Mouse (Mus musculus): ENCODE measurements around the gene Fkbpl.

The Fkbpl gene

DNA sequence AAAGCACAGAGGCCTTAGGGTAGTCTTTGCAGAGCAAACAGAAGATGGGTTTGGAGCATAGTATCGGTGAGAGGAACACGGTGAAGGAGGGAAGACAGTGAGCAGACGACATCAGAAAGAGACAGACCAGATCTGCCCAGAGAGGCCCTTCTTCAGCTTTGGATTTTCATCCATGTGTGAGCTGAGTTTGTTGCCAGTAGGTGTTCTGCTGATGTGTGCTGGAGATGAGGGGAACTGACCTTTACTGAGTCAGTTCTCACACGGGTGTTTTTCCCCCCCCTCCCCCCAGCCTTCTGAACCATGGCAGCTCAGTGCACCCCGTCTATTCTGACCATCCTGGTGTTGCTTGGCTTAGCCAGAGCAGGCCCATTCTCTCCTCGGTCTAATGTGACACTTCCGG, 25.7 kb downstream of the Fkbpl start, which contains the start of gene Tnxb:
TSS of gene Tnxb (plus strand) at position 301 of the 400 bp plus-strand sequence.
- no peak for DNase-seq (ENCODE audit: low spot score in 2 of 2)

DNA sequence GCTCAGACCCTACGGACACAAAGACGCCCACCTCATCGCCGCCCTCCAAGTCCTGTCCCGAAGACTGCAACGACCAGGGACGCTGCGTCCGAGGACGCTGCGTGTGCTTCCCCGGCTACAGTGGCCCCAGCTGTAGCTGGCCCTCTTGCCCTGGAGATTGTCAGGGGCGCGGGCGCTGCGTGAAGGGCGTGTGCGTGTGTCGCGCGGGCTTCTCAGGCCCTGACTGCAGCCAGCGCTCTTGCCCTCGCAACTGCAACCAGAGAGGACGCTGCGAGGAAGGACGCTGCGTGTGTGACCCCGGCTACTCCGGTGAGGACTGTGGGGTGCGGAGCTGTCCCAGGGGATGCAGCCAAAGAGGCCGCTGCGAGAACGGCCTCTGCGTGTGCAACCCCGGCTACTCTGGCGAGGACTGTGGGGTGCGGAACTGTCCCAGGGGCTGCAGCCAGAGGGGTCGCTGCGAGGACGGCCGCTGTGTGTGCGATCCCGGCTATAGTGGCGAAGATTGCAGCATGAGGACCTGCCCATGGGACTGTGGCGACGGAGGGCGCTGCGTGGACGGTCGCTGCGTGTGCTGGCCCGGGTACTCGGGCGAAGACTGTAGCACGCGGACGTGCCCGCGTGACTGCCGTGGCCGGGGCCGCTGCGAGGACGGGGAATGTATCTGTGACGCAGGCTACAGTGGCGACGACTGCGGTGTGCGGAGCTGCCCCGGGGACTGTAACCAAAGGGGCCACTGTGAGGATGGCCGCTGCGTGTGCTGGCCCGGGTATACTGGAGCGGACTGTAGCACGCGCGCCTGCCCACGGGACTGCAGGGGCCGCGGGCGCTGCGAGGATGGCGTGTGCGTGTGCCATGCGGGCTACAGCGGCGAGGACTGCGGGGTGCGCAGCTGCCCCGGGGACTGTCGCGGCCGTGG, 26.8 kb downstream of the Fkbpl start:
- no peak for DNase-seq (ENCODE audit: low spot score in 2 of 2)

DNA sequence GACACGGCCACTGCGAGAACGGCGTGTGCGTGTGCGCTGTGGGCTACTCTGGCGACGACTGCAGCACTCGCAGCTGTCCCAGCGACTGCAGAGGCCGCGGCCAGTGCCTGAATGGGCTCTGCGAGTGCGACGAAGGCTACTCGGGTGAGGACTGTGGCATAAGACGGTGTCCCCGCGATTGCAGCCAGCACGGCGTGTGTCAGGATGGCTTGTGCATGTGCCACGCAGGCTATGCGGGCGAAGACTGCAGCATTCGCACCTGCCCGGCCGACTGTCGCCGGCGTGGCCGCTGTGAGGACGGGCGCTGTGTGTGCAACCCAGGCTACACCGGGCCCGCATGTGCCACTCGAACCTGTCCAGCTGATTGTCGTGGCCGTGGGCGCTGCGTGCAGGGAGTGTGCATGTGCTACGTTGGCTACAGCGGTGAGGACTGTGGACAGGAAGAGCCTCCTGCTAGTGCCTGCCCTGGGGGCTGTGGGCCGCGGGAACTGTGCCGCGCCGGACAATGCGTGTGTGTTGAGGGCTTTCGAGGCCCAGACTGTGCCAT, 27.8 kb downstream of the Fkbpl start:
- no peak for DNase-seq (ENCODE audit: low spot score in 2 of 2)

DNA sequence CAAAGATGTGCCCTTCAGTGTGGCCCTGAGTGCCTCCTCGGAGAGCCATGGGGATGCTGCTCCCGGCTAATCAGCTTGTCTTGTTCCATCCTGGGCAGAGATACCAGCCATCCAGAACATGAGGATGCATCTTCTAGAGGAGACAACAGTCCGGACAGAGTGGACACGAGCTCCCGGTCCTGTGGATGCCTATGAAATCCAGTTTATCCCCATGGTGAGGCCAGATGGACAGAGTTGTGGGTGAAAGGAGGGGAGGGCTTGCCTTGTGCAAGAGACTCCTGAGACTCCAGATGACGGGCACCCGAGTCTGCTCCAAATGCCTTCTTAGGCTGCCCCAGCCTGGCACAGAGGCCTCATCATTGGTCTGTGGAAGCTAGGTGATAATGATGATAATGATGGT, 28.6 kb downstream of the Fkbpl start:
- DNase-seq (ENCODE audit: low spot score in 2 of 2) = no peak

DNA sequence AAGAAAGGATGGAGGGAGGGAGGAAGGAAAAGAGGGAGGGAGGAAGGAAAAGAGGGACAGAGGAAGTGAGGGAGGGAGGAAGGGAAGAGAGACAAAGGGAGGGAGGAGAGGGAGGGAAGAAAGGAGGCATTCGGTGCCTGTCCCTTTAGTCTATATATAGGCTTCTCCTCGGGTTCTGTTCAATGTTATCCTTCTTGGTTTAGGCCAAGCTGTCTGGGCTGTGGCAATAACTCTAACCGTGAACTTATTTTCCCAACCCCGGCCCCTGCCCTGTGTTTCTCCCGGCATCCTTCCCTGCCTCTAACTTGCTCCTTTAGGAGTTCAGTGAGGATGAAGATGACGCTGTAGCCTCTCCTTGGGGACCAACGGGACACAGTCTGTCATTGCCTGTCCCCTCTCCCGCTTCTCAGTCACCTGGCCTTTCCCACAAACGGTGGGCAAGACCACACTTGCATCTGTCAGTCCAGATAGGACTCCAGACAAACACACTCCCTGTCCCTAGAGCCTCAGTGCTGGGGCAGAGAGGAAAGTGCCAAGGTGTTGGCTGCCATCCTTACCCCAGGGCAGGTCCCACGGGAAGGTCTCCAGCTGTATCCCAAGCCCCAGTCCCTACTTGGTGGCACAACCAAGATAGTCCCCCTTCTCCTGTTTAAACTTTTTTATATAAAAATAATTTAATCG, 30.1 kb downstream of the Fkbpl start:
- no peak for DNase-seq (ENCODE audit: low spot score in 2 of 2)

DNA sequence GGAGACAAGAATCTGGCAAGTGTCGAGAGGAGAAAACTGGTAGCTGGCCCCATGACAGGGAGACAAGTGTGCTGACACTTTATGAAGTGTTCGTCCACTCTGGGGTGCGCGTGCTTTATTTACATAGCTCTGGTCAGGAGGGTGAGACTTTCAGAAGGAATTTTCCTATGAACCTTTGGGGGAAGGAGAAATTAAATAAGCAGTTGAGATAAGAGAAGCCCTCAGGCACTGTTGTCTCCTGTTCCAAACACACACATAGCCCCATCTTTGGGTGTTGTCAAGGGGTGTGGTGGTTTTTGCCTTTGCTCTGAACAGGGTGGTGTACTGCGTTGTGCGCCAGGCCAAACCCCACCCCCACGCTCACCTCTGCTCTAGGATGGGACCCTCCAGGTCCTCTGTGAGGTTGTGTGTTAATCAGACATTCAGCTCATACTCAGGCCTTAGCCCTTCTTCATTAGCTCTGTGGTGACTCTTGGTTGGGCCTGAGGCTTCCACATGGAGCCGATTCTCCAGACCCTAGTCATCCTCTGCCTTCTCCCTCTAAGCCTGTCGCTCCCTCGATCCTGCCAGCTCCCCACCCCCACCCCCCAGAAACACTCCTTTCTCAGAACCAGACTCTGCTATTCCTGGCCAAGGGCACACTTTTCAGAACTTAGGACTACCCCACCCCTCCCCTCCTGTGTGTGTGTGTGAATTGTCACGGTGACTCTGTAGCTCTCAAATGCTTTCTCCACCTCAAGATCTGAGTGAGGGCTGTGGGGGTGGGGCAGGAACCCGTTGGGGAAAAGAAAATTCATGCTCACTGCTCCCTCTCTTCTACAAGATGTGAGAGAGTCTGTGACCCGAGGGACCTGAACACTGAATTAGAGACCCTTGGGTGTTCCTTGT, 30.9 kb downstream of the Fkbpl start:
- DNase-seq (ENCODE audit: low spot score in 2 of 2) = no peak

DNA sequence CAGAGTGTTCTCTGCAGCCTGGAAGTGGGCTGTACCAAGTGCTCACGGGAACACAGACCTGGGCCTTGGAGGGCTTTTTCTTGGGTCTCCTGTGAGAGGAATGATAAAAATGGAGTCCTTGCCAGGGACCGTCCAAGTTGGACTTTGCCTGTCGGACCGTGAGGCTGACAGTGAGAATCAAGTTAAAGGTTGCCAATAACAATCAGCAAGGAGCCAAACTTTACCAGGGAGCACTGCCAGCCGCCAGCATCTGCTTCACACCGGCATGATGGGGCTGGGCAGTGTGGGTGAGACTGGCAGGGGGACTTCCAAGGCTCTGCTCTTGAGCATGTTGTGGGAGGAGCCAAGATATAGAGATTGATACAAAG, 31.5 kb downstream of the Fkbpl start:
- DNase-seq (ENCODE audit: low spot score in 2 of 2) = no peak

DNA sequence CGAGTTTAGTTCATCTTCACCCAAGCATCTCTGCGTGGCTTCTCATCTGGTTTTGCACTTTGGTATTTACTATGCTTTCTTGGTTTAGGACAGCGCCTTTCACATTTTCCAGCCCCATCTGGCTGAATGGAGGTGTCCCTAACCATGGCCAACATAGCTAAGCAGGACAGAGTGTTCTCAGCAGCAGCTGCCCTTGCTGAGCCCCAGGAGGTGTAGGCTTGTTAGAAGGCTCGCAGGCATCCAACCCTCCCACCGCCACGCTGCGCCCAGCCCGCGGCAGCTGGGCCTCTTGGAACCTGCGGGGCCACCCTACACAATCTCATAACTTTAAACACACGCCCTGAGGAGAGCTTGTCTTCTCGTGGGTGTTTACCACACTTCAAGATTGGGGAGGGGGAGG, 32.1 kb downstream of the Fkbpl start:
- DNase-seq (ENCODE audit: low spot score in 2 of 2) = no peak

DNA sequence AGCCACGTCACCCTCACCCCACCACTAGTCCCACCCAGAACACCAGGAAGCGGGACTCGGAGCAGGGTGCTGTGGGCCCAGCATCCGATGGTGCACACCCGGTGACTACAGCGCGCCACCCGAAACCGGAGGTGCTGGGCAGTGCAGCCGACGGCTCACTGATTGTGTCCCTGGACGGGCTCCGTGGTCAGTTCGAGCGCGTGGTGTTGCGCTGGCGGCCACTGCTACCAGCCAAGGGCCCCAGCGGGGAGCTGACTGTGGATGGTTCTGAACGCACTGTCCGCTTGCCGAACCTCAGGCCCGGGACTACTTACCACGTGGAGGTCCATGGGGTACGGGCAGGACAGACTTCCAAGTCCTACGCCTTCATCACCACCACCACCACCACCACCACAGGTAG, 35.6 kb downstream of the Fkbpl start:
- DNase-seq (ENCODE audit: low spot score in 2 of 2) = no peak

DNA sequence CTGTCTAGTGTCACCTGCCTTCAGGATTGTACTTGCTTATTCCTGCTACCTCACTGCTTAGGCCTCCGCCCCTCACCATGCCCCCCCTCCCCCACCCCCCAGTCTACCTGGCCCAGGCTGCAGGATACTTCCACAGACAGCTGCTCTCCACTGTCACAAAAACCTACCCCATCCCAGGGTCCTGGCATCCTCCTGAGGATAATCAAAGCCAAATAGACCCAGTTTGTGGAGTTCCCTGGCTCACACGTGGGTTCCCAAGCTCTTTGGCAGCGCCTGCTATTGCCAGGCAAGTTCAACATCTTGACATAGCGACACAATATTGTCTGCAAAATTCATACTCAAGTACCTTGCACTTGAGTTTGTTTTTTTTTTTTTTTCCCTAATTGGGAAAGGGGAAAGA, 36.1 kb downstream of the Fkbpl start:
- DNase-seq (ENCODE audit: low spot score in 2 of 2) = no peak

DNA sequence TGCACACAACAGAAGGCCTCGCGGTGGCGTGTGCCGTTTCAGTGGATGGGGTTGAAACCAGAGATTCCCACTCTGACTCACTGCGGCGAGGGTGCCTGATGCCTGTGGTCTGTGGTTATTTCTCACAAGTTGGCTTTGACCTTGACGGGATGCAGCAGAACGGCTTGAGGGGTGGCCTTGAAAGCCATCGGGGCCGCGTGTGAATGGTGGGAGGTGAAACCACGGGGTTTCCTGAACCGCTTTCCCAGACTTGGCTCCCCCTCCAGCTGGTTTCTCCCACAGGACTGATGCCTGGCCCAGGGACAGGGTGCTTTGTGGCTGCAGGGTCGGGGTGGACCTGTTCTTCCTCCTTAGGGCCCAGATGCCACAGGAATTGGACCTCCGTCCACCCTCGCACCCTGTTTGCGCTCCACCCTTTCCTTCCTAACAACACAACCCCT, 36.6 kb downstream of the Fkbpl start:
- no peak for DNase-seq (ENCODE audit: low spot score in 2 of 2)

DNA sequence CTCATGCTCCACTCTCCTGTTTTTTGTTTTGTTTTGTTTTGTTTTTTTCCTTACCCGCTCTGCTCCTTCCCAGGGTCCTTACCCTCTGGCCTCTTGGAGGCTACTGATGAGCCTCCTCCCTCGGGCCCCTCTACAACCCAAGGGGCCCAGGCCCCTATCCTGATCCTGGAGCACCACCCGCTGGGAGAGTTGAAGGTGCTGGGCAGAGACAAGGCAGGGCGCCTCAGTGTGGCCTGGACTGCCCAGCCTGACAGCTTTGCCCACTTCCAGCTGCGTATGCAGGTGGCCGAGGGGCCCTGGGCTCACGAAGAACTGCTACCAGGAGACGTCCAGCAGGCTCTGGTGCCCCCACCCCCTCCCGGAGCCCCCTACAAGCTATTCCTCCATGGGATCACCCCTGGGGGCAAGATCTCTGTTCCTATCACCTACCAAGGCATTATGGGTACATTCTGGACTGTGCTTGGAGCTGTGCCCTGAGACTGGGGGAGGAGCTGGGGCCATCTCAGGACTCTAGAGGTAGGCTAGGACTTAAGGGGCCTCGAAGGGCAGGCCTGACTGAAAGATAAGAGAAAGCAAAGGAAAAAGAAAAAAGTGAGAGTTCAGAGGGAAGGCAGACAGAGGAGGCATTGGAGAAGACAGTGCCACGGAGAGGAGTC, 37.4 kb downstream of the Fkbpl start:
- no peak for DNase-seq (ENCODE audit: low spot score in 2 of 2)

DNA sequence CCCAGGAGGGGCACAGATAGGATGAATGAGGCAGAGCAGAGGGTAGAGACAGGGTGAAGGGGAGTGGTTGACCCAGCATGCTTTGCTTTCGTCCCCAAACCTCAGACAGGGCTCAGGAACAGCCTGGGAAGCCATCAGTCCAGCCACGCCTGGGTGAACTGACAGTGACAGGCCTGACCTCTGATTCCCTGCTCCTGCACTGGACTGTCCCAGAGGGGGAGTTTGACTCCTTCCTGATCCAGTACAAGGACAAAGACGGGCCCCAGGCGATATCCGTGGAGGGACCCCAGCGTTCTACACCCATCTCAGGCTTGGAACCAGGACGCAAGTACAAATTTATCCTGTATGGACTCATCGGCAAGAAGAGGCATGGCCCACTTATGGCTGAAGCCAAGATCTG, 38.6 kb downstream of the Fkbpl start:
- DNase-seq (ENCODE audit: low spot score in 2 of 2) = no peak

DNA sequence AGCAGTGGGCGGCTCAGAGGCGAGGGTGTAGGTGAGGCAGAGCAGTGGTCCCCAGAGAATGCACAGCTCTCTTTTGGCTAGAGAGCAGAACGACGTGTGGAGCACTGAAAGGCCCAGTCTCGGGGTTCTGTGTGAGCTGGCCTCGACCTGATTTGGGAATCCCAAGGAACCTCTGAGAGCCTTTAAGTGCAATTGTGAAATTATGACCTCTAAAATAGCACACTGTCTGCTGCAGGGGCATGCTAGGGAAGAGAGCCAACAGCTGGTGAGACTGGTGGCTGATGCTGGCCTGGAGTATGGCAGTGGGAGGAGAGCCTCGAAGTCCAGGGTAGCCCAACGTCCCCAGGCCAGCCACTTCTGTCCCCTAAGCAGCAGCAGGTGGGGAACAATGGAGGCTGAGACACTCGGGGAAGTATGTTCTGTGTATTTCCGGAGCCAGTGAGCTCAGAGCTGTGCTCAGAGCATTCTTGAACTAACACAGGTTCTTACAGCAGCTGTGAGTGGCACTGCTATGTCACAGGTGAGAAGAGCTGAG, 39.2 kb downstream of the Fkbpl start:
- no peak for DNase-seq (ENCODE audit: low spot score in 2 of 2)

DNA sequence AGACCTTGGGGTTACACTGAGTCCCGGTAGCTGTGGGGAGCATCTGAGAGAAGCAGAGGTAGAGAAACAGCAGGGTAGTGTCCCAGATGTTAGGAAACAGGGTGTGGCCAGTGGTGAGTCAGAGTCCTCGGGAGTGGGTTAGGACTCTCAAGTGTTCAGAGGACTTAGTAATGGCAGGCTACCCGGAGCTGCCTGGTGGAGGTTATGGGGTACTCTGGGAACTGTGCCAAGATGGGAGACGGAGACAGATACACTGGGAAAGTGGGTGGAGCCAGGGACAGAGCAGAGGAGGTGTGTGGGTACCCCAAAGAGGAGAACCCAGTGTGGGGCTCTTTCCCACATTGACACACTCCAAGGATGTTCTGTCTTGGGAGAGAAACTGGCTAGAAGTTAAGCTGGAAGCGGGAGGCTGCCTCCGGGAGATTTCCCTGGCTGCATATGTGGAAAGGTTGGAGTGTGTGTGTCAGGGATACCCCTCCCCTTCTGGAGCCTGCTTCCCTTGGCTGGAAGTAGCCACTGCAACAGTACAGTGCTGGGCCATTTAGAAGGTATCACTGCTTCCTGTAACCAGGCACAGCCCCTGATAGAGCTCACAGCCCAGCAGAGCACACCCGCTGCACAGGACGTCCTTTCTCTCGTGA, 39.8 kb downstream of the Fkbpl start:
- no peak for DNase-seq (ENCODE audit: low spot score in 2 of 2)

DNA sequence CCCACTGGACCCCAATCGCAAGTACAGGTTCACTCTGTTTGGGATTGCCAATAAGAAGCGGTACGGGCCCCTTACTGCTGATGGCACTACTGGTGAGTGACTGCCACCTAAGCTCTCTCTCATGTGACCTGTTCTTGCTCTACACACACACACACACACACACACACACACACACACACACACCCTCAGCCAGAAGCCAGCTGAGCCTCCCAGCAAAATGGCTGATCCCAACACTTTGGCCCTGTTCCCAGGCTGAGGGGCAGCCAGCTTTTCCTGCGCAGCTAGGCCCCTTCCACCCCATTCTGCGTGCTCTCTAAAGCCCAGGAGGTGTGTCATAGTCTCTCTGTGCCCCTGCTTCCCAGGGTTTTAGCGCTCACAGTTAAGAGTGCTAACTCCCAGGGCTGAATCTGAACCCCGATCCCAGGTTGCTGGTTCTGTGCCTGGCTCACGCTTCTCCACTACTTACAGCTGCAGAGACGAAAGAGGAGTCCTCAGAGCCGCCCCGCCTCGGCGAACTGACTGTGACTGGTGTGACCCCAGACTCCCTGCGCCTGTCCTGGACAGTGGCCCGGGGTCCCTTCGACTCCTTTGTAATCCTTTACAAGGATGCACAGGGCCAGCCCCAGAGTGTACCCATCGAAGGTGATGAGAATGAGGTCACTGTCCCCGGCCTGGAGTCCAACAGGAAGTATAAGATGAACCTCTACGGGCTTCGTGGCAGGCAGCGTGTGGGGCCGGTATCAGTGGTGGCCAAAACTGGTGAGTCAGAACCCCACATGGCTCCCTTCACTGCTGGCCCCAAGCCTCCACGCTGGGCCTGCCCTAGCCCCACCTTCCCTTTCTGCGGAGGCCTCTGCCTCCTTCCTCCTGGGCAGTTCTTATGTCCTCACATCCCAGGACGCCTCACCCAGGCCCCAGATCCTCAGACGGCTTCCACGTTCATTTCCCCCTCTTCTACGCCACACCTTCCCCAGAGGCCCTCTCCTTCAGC, 40.9 kb downstream of the Fkbpl start:
- peak in 1 of 2 experiments; percentile 31 for DNase-seq (ENCODE audit: low spot score in 2 of 2)

DNA sequence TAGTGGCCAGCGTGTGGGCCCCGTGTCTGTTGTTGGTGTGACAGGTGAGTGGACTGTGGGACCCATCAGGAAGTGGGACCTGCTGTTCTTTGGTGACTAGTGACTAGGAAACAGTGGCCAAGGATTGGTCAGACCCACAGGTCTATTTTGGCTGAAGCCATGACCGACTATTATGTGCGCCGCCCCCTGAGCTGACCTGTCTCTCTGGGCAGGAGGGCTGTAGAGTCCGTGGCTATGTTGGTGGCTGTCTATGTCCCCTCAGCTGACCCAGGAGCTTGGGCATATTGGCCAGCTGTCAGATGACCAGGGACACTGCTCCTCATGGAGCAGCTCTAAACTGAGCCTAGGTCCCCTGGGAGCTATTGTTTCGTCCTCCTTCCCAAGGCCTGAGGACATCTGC, 44.3 kb downstream of the Fkbpl start:
- DNase-seq (ENCODE audit: low spot score in 2 of 2) = no peak

DNA sequence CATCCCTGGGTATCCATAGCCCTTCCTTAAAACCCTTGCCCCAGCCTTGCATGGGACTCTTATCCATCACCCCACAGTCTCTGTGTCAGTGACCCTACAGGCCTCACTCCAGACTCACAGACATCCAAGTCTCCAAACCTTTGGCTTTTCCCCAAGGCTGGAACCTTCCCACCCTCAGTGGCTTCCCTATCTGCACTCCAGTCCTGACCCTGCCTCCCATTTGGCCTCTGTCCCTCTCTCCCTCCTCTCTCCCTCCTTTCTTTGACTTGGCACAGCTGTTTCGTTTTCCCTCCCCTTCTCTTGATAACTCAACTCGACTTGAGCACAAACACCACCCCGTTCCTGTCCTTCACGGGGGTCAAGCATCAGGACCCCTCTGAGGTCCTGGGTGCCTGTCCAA, 45.9 kb downstream of the Fkbpl start:
- DNase-seq (ENCODE audit: low spot score in 2 of 2) = no peak

DNA sequence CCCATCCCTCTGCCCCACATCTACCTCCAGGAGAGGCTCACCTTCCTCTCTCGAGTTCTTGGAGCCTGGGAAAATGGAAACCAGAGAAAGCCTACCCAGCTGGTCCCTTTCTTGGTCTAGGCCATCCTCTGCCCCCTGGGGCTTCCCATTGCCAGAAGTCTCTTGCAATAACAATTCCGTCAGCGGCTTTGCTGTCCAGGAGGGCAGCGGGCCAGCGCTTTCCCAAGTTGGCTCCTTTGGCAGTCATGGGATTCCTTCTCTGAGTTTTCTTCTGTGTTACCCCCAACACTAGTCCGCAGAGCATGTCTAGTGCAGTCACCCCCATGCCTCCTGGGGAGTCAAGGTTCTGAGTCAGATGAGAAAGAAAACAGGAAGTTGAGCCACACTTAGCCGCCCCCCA, 48.3 kb downstream of the Fkbpl start:
- DNase-seq (ENCODE audit: low spot score in 2 of 2) = no peak
